Mouse (Mus musculus) bone marrow, adult 2 months (tissue): ENCODE measurements around the gene Bace1. TPM values are rescaled to one million over a fixed set of nuclear protein-coding genes. Genes with fewer than 3 reads are reported as not detected.

ENCODE experiments used
- H3K27ac ChIP-seq: fragments of 200-500 bp; 2 replicates; pipeline ENCODE4 v1.5.1; 2012; ENCODE audit warnings: low read depth, mild to moderate bottlenecking, control low read depth, inconsistent platforms, low read length; ENCODE audit not compliant: control insufficient read depth, poor library complexity, insufficient read depth
- H3K4me1 ChIP-seq: fragments of 200-500 bp; 2 replicates; pipeline ENCODE4 v1.6.1; 2011; ENCODE audit warnings: low read length; ENCODE audit not compliant: control insufficient read depth, insufficient read depth
- H3K4me3 ChIP-seq: fragments of 200-500 bp; replicated peaks from 2 replicates; pipeline ENCODE3; 2011; ENCODE audit warnings: mild to moderate bottlenecking, low read depth, low read length, control low read depth; ENCODE audit not compliant: control insufficient read depth
- CTCF ChIP-seq: fragments of 200-500 bp; IDR thresholded peaks from 2 replicates; pipeline ENCODE4 v1.5.1; 2011; ENCODE audit warnings: low read length, control low read depth; ENCODE audit not compliant: control insufficient read depth, insufficient read depth
- POLR2A ChIP-seq: fragments of 200-500 bp; IDR thresholded peaks from 2 replicates; pipeline ENCODE4 v1.6.1; 2011; ENCODE audit warnings: low read depth, mild to moderate bottlenecking, control low read depth, low read length, borderline replicate concordance; ENCODE audit not compliant: control insufficient read depth
- WGBS: fragments of 180-500 bp; shearing (Covaris S2); methylation state at CpG from one replicate; pipeline ENCODE4 v1.1.7; 2018; 5-methylcytosine and 5-hydroxymethylcytosine counted together
- polyA plus RNA-seq: library from polyadenylated mRNA; stranded (reverse); fragments of >200 nt; gene quantifications from 2 replicates; pipeline ENCODE4 v1.2.4, GENCODE M21; 2011; ENCODE audit warnings: low replicate concordance; ENCODE audit not compliant: missing spikeins, insufficient read depth, insufficient read length

Bace1 gene
- polyA plus RNA-seq, 1 experiment, result 4.9 TPM

GRCm38 (mm10) chr9:45803070-45803774 is 35.2 kb upstream of the Bace1 start:
- no peak for TF ChIP-seq POLR2A
- TF ChIP-seq CTCF, result no peak
- Histone ChIP-seq H3K4me3 (no peak overlapping the region), H3K4me1 (no peaks in the 10 kb centered on the region), H3K27ac (no peak overlapping the region; the same call in 1 of the 2 replicates)
- 77% methylated on average over 21 of the region's 21 CpGs for WGBS

GRCm38 (mm10) chr9:45806847-45807246 is 31.5 kb upstream of the Bace1 start:
- no peak overlapping the region for H3K4me3 ChIP-seq
- H3K4me1 ChIP-seq, result no peaks in the 10 kb centered on the region
- no peak overlapping the region for H3K27ac ChIP-seq
- TF ChIP-seq CTCF, result no peak
- TF ChIP-seq POLR2A, result no peak
- WGBS, result 93% methylated on average over 11 of the region's 11 CpGs

GRCm38 (mm10) chr9:45807337-45807736 is 31.0 kb upstream of the Bace1 start:
- Histone ChIP-seq H3K4me1 (no peaks in the 10 kb centered on the region), H3K4me3 (no peak overlapping the region), H3K27ac (no peak overlapping the region)
- TF ChIP-seq POLR2A, result no peak
- no peak for TF ChIP-seq CTCF
- WGBS, result 77% methylated on average over 11 of the region's 11 CpGs

GRCm38 (mm10) chr9:45807761-45808160 is 30.6 kb upstream of the Bace1 start:
- TF ChIP-seq CTCF, result no peak
- TF ChIP-seq POLR2A, result no peak
- Histone ChIP-seq H3K27ac (no peak overlapping the region), H3K4me1 (no peaks in the 10 kb centered on the region), H3K4me3 (no peak overlapping the region)
- WGBS, result 56% methylated on average over 8 of the region's 8 CpGs

- no peak for TF ChIP-seq CTCF
- TF ChIP-seq POLR2A, result no peak
- WGBS, result 81% methylated on average over 5 of the region's 5 CpGs
- no peak overlapping the region for H3K4me3 ChIP-seq
Measured at GRCm38 (mm10) chr9:45811946-45812345, 26.4 kb upstream of the Bace1 start.

GRCm38 (mm10) chr9:45815113-45815512 is 23.3 kb upstream of the Bace1 start:
- Histone ChIP-seq H3K4me3 (no peak overlapping the region), H3K4me1 (peaks cover 5% of the 10 kb centered on the region), H3K27ac (no peak overlapping the region)
- TF ChIP-seq CTCF (no peak), POLR2A (no peak)
- 80% methylated on average over 9 of the region's 9 CpGs for WGBS

More at GRCm38 (mm10) chr9:45811946-45812345, 26.4 kb upstream of the Bace1 start:
- Histone ChIP-seq H3K4me1 (no peaks in the 10 kb centered on the region; the same call in 1 of the 2 replicates), H3K27ac (no peak overlapping the region)

GRCm38 (mm10) chr9:45815525-45815924 is 22.9 kb upstream of the Bace1 start:
- Histone ChIP-seq H3K4me3 (no peak overlapping the region), H3K27ac (no peak overlapping the region), H3K4me1 (peaks cover 5% of the 10 kb centered on the region)
- TF ChIP-seq POLR2A (no peak), CTCF (no peak)
- WGBS, result 36% methylated on average over 10 of the region's 10 CpGs

GRCm38 (mm10) chr9:45818406-45819011 is 19.9 kb upstream of the Bace1 start:
- Histone ChIP-seq H3K4me1 (peaks cover 5% of the 10 kb centered on the region), H3K4me3 (no peak overlapping the region), H3K27ac (peak overlapping the region; percentile 30)
- TF ChIP-seq CTCF (no peak), POLR2A (no peak)
- WGBS, result 20% methylated on average over 9 of the region's 9 CpGs

- WGBS, result 10% methylated on average over 23 of the region's 23 CpGs
- Histone ChIP-seq H3K4me1 (peaks cover 2% of the 10 kb centered on the region), H3K27ac (0 out of 2 replicates have a peak overlapping the region, but pooled peaks have one; percentile 27), H3K4me3 (peak overlapping the region; percentile 80)
- TF ChIP-seq CTCF, result no peak
- TF ChIP-seq POLR2A, result no peak
Measured at GRCm38 (mm10) chr9:45827663-45828290, 10.6 kb upstream of the Bace1 start.
